Mouse (Mus musculus) cerebellum, adult 9-10 months (tissue): ENCODE measurements around the gene Ntmt1.

Source experiments
- DNase-seq: peaks from one replicate; pipeline ENCODE4 v3.0.0; 2022

Ntmt1 gene

GRCm38 (mm10) chr2:30807648-30808295, at the start of gene Ntmt1:
Ntmt1 (plus strand) TSS chr2:30807826.
- DNase-seq: peak; percentile 98

- DNase-seq: no peak
Observed at GRCm38 (mm10) chr2:30758341-30759087, 49.1 kb upstream of the Ntmt1 start.

DNA sequence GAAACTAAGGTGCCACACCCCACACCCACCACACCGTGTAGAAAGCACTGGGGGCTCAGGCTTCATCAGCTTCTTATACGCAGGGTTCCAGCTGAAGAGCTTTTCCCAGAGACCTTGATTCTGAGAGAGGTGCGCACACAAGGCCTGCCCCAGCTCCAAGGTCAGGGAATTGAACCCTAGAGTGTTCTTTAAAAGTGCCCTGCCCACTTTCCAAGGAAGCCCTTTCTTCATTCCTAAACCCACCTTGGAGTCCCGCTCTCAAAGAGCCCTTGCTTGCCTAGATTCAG, 48.6 kb upstream of the Ntmt1 start:
- DNase-seq: no peak

DNA sequence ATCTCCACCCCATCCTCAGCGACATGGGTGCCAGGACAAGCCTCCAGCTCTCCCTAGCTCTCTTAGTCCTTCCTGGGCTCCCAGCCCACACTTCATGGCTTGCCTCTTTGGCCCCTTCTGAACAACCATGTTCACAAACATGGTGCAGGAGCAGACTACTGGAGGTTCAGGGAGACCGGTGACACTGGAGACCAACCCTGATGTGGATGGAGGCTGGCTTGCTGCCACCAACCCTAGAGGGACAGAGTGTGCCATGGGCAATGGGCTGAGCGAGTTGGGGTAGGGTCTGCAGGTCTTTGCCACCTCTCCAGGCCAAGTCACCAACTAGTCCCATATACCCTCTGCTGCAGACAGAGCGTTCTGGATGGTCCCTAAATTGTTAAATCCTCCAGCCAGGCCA, 48.2 kb upstream of the Ntmt1 start:
- no peak for DNase-seq

DNA sequence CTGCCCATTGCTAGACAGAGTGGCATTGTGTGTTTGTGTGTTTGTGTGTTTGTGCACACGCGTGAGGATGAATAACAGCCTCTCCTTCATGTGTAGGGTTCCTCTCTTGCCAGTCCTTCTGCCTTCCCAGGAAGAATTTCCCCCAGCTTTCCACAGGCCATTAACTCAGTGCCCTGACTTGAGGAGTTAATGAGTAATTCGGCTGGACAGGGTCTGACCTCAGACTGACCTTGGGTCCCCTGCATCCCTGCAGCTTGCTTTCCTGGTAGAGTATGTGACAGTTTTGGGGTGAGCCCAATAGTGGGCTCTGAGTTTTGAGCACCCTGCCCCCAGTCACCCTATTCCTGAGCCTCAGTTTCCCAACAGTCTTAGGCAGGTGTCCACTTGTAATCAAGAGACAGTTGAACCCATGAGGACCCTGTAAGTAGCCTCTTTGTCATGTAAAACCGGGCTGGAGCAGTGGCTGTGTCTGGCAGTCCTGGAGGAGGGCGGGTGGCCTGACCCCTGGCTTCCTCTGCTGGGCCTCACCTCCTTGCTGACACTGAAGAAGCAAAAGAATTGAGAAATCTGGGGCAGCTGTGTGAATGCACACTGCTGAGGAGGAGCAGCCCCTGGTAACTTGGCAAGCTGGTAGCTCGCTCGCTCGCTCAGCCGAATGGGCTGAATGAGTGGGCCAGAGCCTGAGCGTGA, 47.6 kb upstream of the Ntmt1 start:
- DNase-seq: no peak

DNA sequence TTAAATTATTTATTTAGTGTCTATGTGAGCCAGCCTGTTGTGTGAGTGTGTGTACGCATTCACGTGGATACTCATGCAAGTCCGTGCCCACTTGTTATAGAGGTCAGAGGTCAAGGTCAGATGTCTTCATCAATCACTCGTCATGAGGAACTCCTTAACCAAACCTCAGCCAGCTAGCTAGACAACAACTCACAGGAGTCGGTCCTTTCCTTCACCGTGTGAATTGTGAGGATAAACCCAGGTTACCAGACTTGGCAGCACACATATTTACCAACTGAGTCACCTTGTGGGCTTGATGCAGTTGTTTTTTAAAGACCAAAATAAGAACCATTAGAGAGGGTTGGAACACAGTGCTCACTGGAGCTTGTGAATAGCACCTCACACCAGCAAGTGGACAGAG, 46.9 kb upstream of the Ntmt1 start:
- DNase-seq: no peak

DNA sequence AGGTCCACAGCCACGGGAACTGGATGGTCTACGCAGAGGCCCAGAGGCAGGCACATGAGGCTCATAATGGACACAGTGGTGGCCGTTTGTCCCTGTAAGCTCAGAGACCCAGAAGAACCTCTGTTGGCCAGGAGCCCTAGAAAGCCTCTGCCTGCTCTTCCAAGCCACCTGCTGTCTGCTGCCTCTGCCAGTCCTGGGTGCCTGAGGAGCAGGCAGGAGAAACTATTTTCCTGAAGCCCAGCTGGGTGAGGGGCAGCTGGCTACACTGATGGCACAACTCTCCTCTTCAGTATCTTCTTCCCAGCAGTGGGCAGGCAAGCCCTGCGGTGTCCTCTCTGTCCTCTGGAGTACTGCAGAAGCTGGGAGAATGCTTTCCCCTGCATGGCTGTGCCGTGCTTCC, 41.2 kb upstream of the Ntmt1 start:
- DNase-seq: no peak

DNA sequence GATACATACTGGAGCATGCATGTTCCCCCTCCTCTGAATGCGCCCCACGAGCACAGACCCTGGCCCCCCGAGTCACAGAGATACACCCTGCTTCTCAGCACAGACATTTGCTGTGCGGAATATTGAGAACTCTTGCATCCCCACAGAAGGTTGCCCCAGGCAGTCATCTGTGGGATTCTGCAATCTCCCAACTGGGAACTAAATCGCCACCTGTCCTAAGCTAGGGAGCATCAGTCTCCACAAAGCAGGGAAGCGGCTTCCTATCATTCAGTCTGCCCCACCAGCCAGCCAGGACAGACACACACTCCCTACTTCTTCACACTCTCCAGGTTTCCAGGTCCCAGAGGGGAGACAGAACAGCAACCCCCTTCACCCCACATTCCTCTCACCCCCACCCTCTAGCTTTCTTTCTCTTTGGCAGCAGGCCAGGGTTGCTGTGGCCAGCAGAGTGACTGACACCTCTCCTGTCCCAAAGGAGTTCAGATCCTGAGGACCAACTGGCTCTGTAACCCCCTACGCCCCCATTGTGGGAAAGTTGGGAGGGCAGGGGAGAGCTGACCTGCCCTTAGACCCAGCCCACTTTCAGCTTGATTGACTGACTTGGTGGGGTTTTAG, 39.9 kb upstream of the Ntmt1 start:
- no peak for DNase-seq

DNA sequence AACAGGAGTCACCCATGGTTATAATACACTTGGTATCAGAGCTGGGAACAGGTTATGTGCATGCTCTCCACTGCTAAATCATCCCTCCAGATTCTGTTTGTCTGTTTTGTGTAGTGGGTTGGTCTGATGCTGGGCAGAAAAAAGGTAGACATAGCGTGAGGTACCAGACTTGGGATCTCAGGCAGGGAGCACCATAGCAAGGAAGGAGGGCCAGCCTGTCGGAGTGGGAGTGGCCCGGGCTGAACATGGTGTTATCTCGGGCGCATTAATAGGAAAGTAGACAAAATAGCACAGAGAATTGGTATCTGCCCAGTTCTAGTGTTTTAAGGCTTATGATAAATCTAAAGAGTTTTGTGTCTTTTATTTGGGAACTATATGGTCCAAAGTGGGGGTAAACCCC, 39.1 kb upstream of the Ntmt1 start:
- no peak for DNase-seq

DNA sequence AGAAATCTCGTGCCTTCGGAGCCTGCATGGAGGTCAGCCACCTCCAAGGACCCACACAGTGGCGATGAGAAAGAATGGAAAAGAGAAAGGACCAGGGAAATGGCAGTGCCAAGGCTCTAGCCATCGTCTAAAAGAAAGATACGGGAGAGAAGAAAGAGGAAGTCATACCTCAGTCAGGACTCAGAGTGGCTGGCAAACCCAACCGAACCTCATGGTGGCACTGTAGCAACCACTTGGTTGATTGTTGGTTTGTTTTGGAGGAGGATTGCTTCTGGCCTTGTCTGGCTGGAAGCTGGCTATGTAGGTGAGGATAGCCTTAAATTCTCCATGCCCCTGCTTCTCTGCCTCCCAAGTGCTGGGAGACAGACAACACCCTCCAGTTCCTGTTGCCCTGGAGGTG, 38.4 kb upstream of the Ntmt1 start:
- no peak for DNase-seq

GRCm38 (mm10) chr2:30771368-30771805, 36.2 kb upstream of the Ntmt1 start:
- no peak for DNase-seq

DNA sequence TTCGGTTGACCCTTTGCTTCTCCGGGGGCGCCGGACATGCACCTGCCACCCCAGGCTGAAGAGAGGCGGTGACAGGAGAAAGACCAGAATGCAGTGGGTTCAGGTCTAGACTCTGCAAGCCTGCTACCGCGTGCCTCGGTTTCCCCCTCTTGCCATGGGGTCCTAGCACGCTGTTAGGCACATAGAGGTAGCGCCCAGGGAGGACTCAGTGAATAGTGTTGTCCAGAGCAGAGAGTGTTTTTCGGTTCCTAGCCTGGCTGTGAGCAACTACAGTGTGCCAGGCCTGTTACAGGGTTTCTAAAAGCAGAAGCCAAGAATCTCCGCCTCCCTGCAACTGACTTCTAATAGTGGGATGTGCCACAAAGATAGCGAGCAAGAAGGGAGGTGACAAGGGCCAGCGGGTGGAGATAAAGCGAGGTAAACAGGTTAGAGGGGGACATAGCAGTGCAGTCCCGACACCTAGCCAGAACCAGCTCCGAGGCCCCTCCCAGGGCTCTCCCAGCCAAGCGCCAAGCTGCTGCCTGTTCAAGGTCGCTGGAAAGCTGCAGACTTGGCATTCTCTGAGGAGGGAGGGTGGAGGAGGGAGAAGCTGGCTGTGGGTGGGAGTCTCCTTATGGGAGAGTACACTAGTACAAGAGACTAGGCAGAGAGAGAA, 35.7 kb upstream of the Ntmt1 start:
- peak; percentile 75 for DNase-seq

DNA sequence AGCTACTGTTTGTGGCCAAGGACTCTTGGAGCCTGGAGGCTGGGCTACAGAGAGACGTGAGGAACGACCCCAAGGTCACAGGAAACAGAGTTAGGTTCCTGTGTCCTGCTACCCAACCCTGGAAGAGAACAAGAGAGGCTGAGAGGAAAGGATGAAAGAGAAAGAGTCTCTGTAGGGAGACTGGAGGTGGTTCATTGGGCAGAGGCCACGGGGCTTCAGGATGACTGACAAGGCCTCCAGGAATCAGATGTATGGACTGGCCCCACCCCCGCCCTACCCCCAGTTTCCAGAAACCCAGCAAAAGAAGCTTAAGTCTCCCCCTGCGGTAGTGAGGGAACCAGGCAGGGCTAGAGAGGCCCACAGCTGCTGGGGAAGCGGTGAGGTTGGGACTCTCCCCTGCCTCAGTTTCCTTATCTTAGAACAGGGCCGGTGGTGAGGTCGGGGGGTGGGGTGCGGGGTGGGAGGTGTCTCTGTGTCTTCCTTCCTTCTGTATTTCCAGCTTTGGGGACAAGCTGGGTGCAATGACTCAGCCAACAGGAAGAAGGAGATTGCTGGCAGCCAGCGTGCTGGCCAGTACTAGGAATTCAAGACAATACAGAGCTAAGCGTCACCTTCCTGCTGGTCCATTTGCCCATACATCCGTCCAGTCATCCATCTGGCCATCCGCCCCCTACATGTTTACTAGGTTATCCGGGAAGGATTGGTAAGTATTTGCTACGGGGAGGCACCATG, 34.9 kb upstream of the Ntmt1 start:
- DNase-seq: no peak

- DNase-seq: no peak
Observed at GRCm38 (mm10) chr2:30773313-30774005, 34.2 kb upstream of the Ntmt1 start.

DNA sequence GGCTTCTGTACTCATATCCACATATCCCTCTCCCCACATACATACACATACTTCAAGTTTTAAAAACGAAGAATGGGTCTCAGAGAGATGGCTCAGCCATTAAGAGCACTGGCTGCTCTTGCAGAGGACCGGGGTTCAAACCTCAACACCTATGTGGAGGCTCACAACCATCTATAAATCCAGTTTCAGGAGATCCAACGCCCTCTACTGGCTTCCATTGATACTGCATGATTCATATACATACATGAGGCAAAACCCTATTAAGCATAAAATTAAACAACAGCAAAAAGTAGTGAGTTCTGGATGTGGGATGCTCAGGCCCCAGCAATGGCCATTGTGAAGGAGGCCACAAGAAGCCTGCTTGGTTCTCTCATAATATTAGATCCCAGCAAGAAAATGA, 31.7 kb upstream of the Ntmt1 start:
- DNase-seq: no peak

- DNase-seq: no peak
Observed at GRCm38 (mm10) chr2:30777266-30777665, 30.4 kb upstream of the Ntmt1 start.

DNA sequence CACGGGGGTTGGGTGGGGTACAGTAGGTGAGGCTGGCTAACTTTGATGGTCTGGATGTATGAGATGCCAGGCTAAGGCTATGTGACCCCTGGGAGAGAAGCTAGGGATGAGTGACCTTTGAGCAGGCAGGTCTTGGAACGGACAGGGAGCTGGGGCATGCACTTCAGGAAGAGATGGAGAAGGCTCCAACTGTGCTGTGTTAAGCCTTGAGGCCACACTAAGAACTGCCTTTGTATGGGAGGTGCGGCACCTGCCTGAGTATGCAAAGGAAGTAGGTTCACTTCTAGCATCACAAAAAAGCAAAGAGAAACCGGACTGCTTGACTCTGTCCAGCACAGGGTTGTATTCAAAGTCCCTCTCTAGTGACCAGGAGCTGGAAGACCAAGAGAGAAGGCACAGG, 29.4 kb upstream of the Ntmt1 start:
- DNase-seq: no peak

DNA sequence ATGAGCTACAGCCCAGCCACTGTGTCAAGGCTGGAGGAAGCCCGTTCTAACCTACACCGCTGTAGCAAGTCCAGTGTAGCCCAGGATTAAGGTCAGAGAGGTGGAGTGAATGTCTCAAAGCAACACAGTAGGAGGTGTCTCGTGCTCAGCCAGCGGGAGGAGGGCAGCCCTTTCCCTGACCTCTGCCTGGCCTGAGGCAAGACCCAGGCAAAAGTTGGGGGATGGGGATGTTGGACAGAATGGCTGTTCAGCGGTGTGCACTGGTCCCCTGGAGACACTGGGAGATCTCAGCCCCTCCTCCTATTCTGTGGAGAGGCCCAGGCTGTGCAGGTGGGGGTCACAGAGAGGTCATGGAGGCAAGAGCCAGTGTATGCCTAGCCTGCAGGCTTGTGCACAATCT, 28.4 kb upstream of the Ntmt1 start:
- no peak for DNase-seq

GRCm38 (mm10) chr2:30782312-30783290, 25.0 kb upstream of the Ntmt1 start:
- no peak for DNase-seq

DNA sequence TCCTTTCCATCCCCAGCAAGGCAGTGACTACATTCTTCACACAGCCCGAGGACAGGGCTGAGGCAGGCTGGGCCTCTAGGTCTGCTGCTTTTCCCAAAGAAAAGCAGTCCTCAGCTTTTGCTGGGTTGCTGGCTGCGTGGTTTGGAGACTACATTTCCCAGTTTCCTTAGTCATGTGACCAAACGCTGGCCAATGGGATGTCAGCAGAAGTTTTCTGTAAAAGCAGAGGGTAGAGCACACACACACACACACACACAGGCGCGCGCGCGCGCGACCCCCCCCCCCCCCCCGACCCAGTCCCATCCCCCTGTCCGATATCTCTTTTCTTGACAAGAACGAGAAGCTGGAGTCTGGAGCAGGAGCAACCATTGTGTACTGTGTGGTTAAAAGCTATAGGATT, 24.3 kb upstream of the Ntmt1 start:
- no peak for DNase-seq
